Mouse (Mus musculus): Measurements from ENCODE around the gene St7l.

St7l gene

DNA sequence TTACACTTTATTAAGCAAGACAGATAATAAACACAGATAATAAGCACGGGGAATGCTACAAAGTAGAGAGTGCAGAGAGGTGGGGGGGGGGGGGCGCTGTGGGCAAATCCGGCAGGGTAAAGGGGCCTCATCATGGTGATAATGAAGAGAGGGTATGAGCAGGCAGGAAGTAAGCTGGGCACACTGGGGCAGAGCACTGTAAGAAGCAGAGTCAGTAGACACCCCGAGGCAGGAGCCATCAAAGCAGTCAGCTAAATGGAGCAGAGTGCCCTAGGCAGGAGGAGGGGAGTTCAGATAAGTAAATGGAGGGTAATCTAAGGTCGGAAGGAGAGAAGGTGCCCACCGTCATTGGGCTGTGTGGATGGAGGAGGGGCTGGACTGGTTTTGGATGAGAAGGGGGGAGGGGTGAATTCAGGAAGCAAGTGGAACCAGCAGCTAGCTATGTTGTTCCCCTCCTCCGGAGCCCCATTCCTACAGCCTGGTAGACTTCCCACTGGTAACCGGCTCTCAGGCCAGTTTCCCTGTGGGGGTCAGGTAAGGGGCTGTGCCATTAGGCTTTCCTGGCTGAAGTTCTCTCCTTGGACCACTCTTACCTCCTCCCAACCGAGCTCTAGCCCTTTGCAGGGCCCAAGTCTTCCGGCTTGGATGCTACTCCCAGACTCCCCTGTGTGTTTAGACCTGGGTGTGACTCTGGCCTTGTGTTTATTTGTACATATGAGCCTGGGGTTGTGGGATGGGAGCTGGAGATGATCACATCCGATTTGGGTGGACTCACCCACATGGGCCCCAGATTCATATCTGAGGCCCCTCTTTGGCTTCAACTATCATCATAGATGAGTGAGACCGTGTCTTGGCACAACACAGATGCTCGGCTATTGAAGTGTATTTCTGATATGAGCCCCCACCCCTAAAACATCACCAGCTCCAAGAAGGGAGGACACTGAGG is 99.8 kb downstream of the St7l start:
- DNase-seq = no peak

DNA sequence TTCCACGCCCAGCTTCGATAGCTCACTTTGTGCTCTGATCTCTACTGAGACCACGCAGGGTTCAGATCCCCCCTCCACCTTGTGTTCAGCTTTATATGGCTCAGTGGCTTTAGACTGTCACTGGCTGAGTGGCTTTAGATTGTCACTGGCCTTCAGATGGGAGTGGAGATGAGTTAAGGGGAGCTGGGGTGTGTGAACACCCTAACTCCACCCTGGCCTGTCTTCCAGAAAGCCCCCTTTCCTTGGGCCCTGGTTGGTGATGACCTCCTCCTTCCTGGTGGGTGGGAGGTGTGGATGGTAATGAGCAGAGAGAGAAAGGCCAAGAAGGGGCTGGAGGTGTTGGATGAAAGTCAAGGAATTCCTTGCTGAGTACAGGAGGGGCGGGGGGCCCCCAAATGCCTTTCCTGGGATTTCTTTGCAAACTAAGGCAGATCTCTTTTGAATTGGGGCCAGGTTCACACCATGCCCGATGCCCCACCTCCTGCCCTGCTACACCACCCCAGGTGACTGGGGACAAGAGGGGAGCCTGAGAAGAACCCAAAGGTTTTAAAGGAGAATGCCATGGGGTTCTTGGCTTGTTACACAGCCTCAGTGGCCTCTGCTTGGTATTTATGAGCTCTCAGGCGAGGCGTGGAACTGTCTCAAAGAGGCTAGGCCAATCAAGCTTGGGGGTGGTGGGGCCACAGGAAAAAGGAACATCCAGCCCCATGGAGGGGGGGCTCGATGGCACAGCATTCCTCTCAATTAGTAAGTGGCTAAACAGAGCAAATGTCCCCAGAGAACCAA is 101.5 kb downstream of the St7l start:
- DNase-seq = no peak

DNA sequence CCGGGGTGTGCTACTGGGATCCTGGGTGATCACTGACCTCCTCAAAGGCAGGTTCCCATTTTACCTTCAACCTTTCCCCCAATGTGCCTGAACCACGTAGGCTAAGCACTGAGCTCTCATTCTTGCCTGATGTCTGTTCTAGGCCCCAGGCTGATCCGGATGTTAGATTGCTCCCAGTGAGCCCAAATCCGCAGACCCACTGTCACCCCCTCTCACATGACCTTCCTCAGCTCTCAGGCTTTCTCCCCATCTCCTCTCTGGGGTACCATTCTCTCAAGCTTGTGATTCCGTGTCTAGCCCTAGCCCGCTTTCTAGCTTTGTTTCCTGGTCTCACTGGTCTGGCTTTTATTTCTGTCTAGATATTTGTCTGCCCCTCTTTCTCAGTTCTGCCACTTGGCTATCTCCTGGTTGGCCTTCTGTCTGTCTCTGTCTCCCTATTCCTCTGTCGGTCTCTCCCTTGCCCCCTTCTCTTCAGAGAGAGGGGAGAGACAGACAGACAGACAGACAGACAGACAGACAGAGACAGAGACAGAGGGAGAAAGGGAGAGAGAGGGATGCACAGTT is 102.3 kb downstream of the St7l start:
- DNase-seq = no peak

DNA sequence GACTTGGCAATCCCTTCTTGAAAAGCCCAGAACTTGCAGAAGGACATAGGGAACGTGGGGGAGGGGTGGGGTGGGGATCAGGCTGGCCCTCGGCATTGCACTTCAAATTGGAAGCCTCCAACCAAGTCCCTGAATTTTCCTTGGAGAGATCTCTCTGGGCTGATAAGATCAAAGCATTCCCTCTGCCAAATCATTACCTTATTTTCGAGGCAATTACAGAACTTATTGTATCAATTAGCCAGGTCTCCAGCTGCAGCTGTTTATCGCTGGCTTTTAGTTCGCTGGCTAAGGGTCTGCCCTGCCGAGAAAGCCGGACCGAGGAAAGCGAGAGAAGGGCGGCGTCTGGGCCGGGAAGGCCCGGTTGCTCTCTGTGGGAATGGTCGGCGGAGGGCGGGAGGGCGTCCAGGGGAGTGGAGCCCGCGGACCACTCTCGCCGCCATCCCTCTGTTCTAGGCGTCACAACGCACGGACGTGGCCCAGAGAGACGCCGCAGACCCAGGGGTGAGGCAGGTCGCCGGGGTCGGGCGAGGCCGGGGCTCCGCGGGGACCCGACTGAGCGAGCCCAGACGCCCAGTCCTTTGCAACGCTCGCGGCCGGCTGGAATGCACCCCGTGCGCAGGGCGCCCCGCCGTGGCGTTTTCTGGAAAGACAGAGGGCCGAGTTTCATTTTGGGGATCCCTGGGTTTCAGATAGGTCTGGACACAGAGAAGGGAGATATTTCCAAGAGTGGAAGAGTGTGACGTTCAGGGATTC is 103.9 kb downstream of the St7l start:
- DNase-seq = peak; percentile 86
